Comparison of ENCODE assay signal across 9 mouse cellular contexts in the genomic region with DNA sequence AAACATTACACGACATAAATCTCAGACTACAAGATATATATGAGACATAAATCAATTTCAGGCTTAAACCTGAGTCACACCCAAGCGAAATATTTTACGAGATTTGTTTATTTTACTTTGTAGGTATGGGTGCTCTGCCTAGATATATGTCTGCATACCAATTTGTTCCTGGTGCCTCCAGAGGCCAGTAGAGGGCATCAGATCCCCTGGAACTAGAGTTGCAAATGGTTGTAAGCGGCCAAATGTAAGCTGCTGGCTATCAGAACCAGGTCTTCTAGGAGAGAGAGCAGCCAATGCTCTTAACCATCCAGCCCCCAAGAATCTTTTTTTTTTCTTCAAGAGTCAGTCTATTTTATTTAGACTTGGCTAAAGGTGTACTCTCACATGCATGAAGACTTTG. TPM values are rescaled to one million over a fixed set of nuclear protein-coding genes. Genes with fewer than 3 reads are reported as not detected.
DNase-seq lines count a peak whose midpoint lies in the region; ATAC-seq and TF ChIP-seq lines count a peak whose summit lies in the region.
"Had no signal": no experiment of that assay in that cellular context is flagged by ENCODE, and none has a peak within 500 bp of the region (broad histone marks: within the 10 kb centered on the region; RNA-seq: fewer than 3 reads in every experiment).

No protein-coding gene starts in this region.

- no peak for ATAC-seq in lung, postnatal 0 days
- ATAC-seq in monocyte, adult 5-6 weeks (replicated peaks; ENCODE audit: insufficient number of reproducible peaks, low FRiP score, low TSS enrichment, poor library complexity, severe bottlenecking) = no peak

- H3K36me3 ChIP-seq in heart, adult 2 months (ENCODE audit: control insufficient read depth, insufficient read depth, low read length) = peaks cover 23% of the 10 kb centered on the region
- H3K36me3 ChIP-seq in heart, embryonic 10.5 days = peaks cover 94% of the 10 kb centered on the region
- peaks cover 42% of the 10 kb centered on the region for H3K36me3 ChIP-seq in lung, postnatal 0 days (ENCODE audit: insufficient read depth, low read length)

- DNase-seq in heart, adult 2 months = no peak
- no peak for DNase-seq in heart, embryonic 10.5 days (ENCODE audit: low spot score)
- peak; percentile 17 to 24 for DNase-seq in B cell, adult 2 months
- peak; percentile 19 for DNase-seq in c-Kit-positive CD71-negative TER-119-negative erythroid progenitor cells, embryonic 14.5 days (ENCODE audit: low read depth)
- DNase-seq in lung, postnatal 0 days (ENCODE audit: low spot score) = peak; percentile 32
- DNase-seq in testis, postnatal 14 days (ENCODE audit: low spot score) = no peak
- DNase-seq in gastrocnemius, postnatal 36 days = no peak

- H3K79me2 ChIP-seq in heart, adult 2 months (replicated peaks; ENCODE audit: control insufficient read depth, insufficient read depth, low read length) = no peaks in the 10 kb centered on the region

- no peak overlapping the region for H3K9ac ChIP-seq in heart, adult 2 months (ENCODE audit: low read depth, low read length)
- H3K9ac ChIP-seq in lung, postnatal 0 days (replicated peaks; ENCODE audit: low read depth) = no peak overlapping the region
- H3K9ac ChIP-seq: midbrain, embryonic 12.5 days had no signal

- no peak for TF ChIP-seq POLR2A in heart, adult 2 months (IDR thresholded peaks at IDR 0.05; ENCODE audit: insufficient read depth, low read depth, low read length)

- no peaks in the 10 kb centered on the region for H3K27me3 ChIP-seq in heart, adult 2 months (ENCODE audit: control insufficient read depth, insufficient read depth, low read length)
- no peaks in the 10 kb centered on the region for H3K27me3 ChIP-seq in heart, embryonic 10.5 days (ENCODE audit: insufficient read depth, poor library complexity, severe bottlenecking)
- H3K27me3 ChIP-seq in lung, postnatal 0 days (replicated peaks; ENCODE audit: insufficient read depth, low read length) = no peaks in the 10 kb centered on the region
- H3K27me3 ChIP-seq: midbrain, embryonic 12.5 days had no signal

- H3K4me2 ChIP-seq in lung, postnatal 0 days (replicated peaks; ENCODE audit: low read depth, low read length) = no peak overlapping the region
- H3K4me2 ChIP-seq: midbrain, embryonic 12.5 days had no signal

- no peak overlapping the region for H3K27ac ChIP-seq in heart, adult 2 months
- H3K27ac ChIP-seq in heart, embryonic 10.5 days = no peak overlapping the region
- no peak overlapping the region for H3K27ac ChIP-seq in lung, postnatal 0 days (ENCODE audit: low read length)
- H3K27ac ChIP-seq: midbrain, embryonic 12.5 days had no signal

- no peak for TF ChIP-seq EP300 in heart, adult 2 months (IDR thresholded peaks at IDR 0.05; ENCODE audit: insufficient read depth, low read depth, low read length)
- no peak for TF ChIP-seq EP300 in lung, postnatal 0 days (IDR thresholded peaks at IDR 0.05)

- WGBS in heart, adult 2 months = 92% methylated on average over 4 of the region's 4 CpGs
- WGBS in heart, embryonic 10.5 days = 84% methylated on average over 4 of the region's 4 CpGs
- WGBS in lung, postnatal 0 days = 71% methylated on average over 4 of the region's 4 CpGs

- no peaks in the 10 kb centered on the region for H3K9me3 ChIP-seq in heart, embryonic 10.5 days
- no peaks in the 10 kb centered on the region for H3K9me3 ChIP-seq in lung, postnatal 0 days (ENCODE audit: low read length)
- H3K9me3 ChIP-seq: midbrain, embryonic 12.5 days had no signal

- intact Hi-C loops in heart, adult 2 months (cut with DNase I) = no loop called here
- intact Hi-C loops in gastrocnemius, postnatal 36 days (cut with DNase I) = loop anchor here (5.0 kb wide), 1 partner anchor 132 kb away; no protein-coding TSS in a partner anchor

- H3K4me3 ChIP-seq in heart, adult 2 months = no peak overlapping the region
- no peak overlapping the region for H3K4me3 ChIP-seq in heart, embryonic 10.5 days
- no peak overlapping the region for H3K4me3 ChIP-seq in lung, postnatal 0 days (ENCODE audit: low read depth, low read length)
- H3K4me3 ChIP-seq: midbrain, embryonic 12.5 days had no signal

- peak; percentile 67 for TF ChIP-seq CTCF in heart, adult 2 months (IDR thresholded peaks at IDR 0.05)
- peak; percentile 61 for TF ChIP-seq CTCF in lung, postnatal 0 days (IDR thresholded peaks at IDR 0.05)

- peaks cover 3% of the 10 kb centered on the region for H3K4me1 ChIP-seq in heart, adult 2 months (ENCODE audit: control insufficient read depth, insufficient read depth, low read length)
- no peaks in the 10 kb centered on the region for H3K4me1 ChIP-seq in heart, embryonic 10.5 days
- no peaks in the 10 kb centered on the region for H3K4me1 ChIP-seq in lung, postnatal 0 days (ENCODE audit: insufficient read depth, low read depth, low read length)
- H3K4me1 ChIP-seq: midbrain, embryonic 12.5 days had no signal

RNA-seq across cellular contexts. Expression of gene St14, which starts 28.3 kb away (rescaled TPM):
- under 1 TPM; 0.25 to 0.55 TPM for total RNA-seq in heart, adult 2 months (2021)
- 0.18 and 1.2 TPM in 2 replicates for polyA plus RNA-seq in heart, adult 2 months (2012; rRNA removed)
- polyA plus RNA-seq in heart, embryonic 10.5 days (2016; fragmentation: Nextera tagmentation; extraction: Ambion mirVana) = 2.3 and 5.9 TPM in 2 replicates
- 36.6 and 42.3 TPM in 2 replicates for polyA plus RNA-seq in lung, postnatal 0 days (2015; fragmentation: Nextera tagmentation; extraction: Ambion mirVana)
- total RNA-seq in monocyte, adult 5-6 weeks (2017) = 7.2 to 11.8 TPM (median 7.5 TPM) in 3 replicates
- total RNA-seq in gastrocnemius, postnatal 36 days (2021) = not detected

RNA-seq across cellular contexts. Expression of gene Aplp2, which starts 51.7 kb away (rescaled TPM):
- total RNA-seq in heart, adult 2 months (2021) = 100 to 1,000 TPM; 285 to 294 TPM
- 413 and 640 TPM in 2 replicates for polyA plus RNA-seq in heart, adult 2 months (2012; rRNA removed)
- 257 and 312 TPM in 2 replicates for polyA plus RNA-seq in heart, embryonic 10.5 days (2016; fragmentation: Nextera tagmentation; extraction: Ambion mirVana)
- 523 and 525 TPM in 2 replicates for polyA plus RNA-seq in lung, postnatal 0 days (2015; fragmentation: Nextera tagmentation; extraction: Ambion mirVana)
- 117 to 176 TPM (median 135 TPM) in 3 replicates for total RNA-seq in monocyte, adult 5-6 weeks (2017)
- total RNA-seq in gastrocnemius, postnatal 36 days (2021) = 100 to 1,000 TPM in 1 of 2 experiments, 10 to 100 TPM in 1; 95.8 to 118 TPM

Comparison
In these comparisons a context has a peak if more than half of its experiments do, and no peak if none do; other contexts are left out.
1. DNase-seq: peak in B cell, adult 2 months (2 of 2), c-Kit-positive CD71-negative TER-119-negative erythroid progenitor cells, embryonic 14.5 days (single experiment) and lung, postnatal 0 days (single experiment); none in heart, adult 2 months (0 of 2), heart, embryonic 10.5 days (single experiment), testis, postnatal 14 days (single experiment) and gastrocnemius, postnatal 36 days (0 of 2).